Mouse (Mus musculus) urinary bladder, postnatal 0 days (tissue): Measurements from ENCODE around the gene Trmt44. TPM values are rescaled to one million over a fixed set of nuclear protein-coding genes. Genes with fewer than 3 reads are reported as not detected.

Experiments
- polyA plus RNA-seq: library from polyadenylated mRNA; unstranded; fragments of >200 nt; fragmentation: Nextera tagmentation; extraction: Ambion mirVana; gene quantifications from 2 replicates; pipeline ENCODE4 v1.2.1, GENCODE M21; 2015

Gene Trmt44
- polyA plus RNA-seq: 3.3 TPM in 2 replicates

GRCm38 (mm10) chr5:35574653-35575599 lies at the start of gene Trmt44:
Gene Trmt44, minus strand, starts transcription at chr5:35575070.

GRCm38 (mm10) chr5:35582445-35583220 lies 7.8 kb upstream of the Trmt44 start, which contains the start of gene Acox3:
Gene Acox3, plus strand, starts transcription at chr5:35583040.

GRCm38 (mm10) chr5:35525469-35526123 lies 49.3 kb downstream of the Trmt44 start, which contains the start of gene Cpz:
Gene Cpz, minus strand, starts transcription at chr5:35525698.

Other genes with a start within 250 kb of the Trmt44 start
- gene Hmx1, start 186.0 kb downstream of the Trmt44 start, polyA plus RNA-seq: not detected in 2 replicates
- 37.1 and 41.0 TPM in 2 replicates for gene Cpz, start 49.4 kb downstream of the Trmt44 start, polyA plus RNA-seq
- 10.2 and 11.8 TPM in 2 replicates for gene Acox3, start 8.0 kb upstream of the Trmt44 start, polyA plus RNA-seq
- 91.3 and 96.8 TPM in 2 replicates for gene Htra3, start 104.7 kb upstream of the Trmt44 start, polyA plus RNA-seq
- gene Sh3tc1, start 164.9 kb upstream of the Trmt44 start, polyA plus RNA-seq: 3.8 and 6.4 TPM in 2 replicates
- gene Ablim2, start 182.8 kb upstream of the Trmt44 start, polyA plus RNA-seq: 0.33 and 0.46 TPM in 2 replicates